ENCODE assay signal across 19 mouse cellular contexts in the genomic region with DNA sequence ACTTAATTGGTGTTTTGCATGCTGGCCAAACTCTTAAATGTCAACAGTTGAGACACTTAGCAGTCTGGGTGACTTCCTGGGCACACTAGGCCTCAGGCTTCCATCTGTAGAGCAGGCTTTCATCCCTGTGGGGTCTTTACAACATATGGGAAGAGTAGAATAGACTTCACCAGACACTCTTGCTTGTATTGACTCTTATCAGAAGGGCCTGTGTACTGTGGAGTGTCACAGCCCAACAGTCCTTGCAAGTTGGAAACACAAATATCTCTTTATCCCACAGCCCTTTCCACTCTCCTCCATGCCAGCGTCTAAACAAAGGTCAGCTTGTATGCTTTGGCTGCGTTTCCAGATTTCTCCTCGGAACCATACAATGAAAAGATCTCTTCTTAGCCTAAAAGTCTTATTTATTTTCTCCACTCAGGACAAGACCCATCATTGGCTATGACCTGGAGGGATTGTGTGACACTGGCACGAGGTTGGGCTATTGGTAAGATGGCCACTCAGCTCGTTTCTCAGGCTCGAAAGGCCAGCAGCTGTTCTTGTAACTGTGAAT. TPM values are rescaled to one million over a fixed set of nuclear protein-coding genes. Genes with fewer than 3 reads are reported as not detected.
A peak's percentile ranks its signal among the peaks of the same experiment; 100 is the strongest.
DNase-seq lines count a peak whose midpoint lies in the region; ATAC-seq lines count a peak whose summit lies in the region.
"Had no signal": no experiment of that assay in that cellular context is flagged by ENCODE, and none has a peak within 500 bp of the region (broad histone marks: within the 10 kb centered on the region; RNA-seq: fewer than 3 reads in every experiment).

No protein-coding gene starts in this region.

- H3K4me2 ChIP-seq in heart, embryonic 12.5 days, result no peak overlapping the region
- H3K4me2 ChIP-seq in hindbrain, embryonic 16.5 days (ENCODE audit: low read length), result no peak overlapping the region
- H3K4me2 ChIP-seq in hindbrain, embryonic 11.5 days (replicated peaks; ENCODE audit: low read depth, low read length), result no peak overlapping the region
- H3K4me2 ChIP-seq: embryonic facial prominence, embryonic 13.5 days; limb, embryonic 15.5 days; liver, embryonic 15.5 days; midbrain, embryonic 13.5 days had no signal

- ATAC-seq in heart, embryonic 12.5 days (ENCODE audit: insufficient number of reproducible peaks, low FRiP score), result peak; percentile 75; the same call in 1 of the 2 replicates
- peak; percentile 81 for ATAC-seq in hindbrain, embryonic 16.5 days
- ATAC-seq in hindbrain, embryonic 11.5 days (ENCODE audit: low FRiP score), result no peak
- no peak for ATAC-seq in cerebellum, adult (ENCODE audit: insufficient number of reproducible peaks, low FRiP score, low TSS enrichment)
- ATAC-seq: inflammation-experienced regulatory T-cells, adult 6 months; midbrain, embryonic 13.5 days had no signal

- H3K4me1 ChIP-seq in heart, embryonic 12.5 days (replicated peaks), result peaks cover 47% of the 10 kb centered on the region
- peaks cover 14% of the 10 kb centered on the region for H3K4me1 ChIP-seq in hindbrain, embryonic 16.5 days (ENCODE audit: control insufficient read depth, insufficient read depth, low read depth, low read length)
- no peaks in the 10 kb centered on the region for H3K4me1 ChIP-seq in hindbrain, embryonic 11.5 days (replicated peaks; ENCODE audit: control insufficient read depth, insufficient read depth, low read length)
- H3K4me1 ChIP-seq: liver, embryonic 15.5 days had no signal

- no peaks in the 10 kb centered on the region for H3K27me3 ChIP-seq in heart, embryonic 12.5 days (replicated peaks)
- H3K27me3 ChIP-seq in hindbrain, embryonic 16.5 days (replicated peaks; ENCODE audit: control insufficient read depth, insufficient read depth, low read length), result no peaks in the 10 kb centered on the region
- H3K27me3 ChIP-seq in hindbrain, embryonic 11.5 days (ENCODE audit: control insufficient read depth, insufficient read depth, low read length), result no peaks in the 10 kb centered on the region
- H3K27me3 ChIP-seq: limb, embryonic 15.5 days; liver, embryonic 15.5 days; midbrain, embryonic 13.5 days had no signal

- H3K27ac ChIP-seq in heart, embryonic 12.5 days (ENCODE audit: poor library complexity, severe bottlenecking), result peak overlapping the region; percentile 59
- H3K27ac ChIP-seq in hindbrain, embryonic 16.5 days (ENCODE audit: low read depth, low read length), result no peak overlapping the region
- no peak overlapping the region for H3K27ac ChIP-seq in hindbrain, embryonic 11.5 days (ENCODE audit: low read depth, low read length)
- H3K27ac ChIP-seq: embryonic facial prominence, embryonic 13.5 days; gastrocnemius, adult 2 months; limb, embryonic 15.5 days; liver, embryonic 15.5 days; midbrain, embryonic 13.5 days had no signal

- no peak overlapping the region for H3K9ac ChIP-seq in heart, embryonic 12.5 days
- no peak overlapping the region for H3K9ac ChIP-seq in hindbrain, embryonic 16.5 days (ENCODE audit: low read depth, low read length)
- H3K9ac ChIP-seq in hindbrain, embryonic 11.5 days (ENCODE audit: low read depth, low read length), result no peak overlapping the region
- H3K9ac ChIP-seq: embryonic facial prominence, embryonic 13.5 days; limb, embryonic 15.5 days; liver, embryonic 15.5 days; midbrain, embryonic 13.5 days had no signal

- no peak overlapping the region for H3K4me3 ChIP-seq in heart, embryonic 12.5 days
- no peak overlapping the region for H3K4me3 ChIP-seq in hindbrain, embryonic 16.5 days (ENCODE audit: low read length)
- no peak overlapping the region for H3K4me3 ChIP-seq in hindbrain, embryonic 11.5 days (ENCODE audit: low read depth, low read length)
- H3K4me3 ChIP-seq: embryonic facial prominence, embryonic 13.5 days; gastrocnemius, adult 2 months; limb, embryonic 15.5 days; liver, embryonic 15.5 days; midbrain, embryonic 13.5 days had no signal

- 35% methylated on average over 6 of the region's 6 CpGs for WGBS in heart, embryonic 12.5 days
- WGBS in hindbrain, embryonic 16.5 days, result 68% methylated on average over 6 of the region's 6 CpGs
- WGBS in hindbrain, embryonic 11.5 days, result 76% methylated on average over 6 of the region's 6 CpGs

- no peaks in the 10 kb centered on the region for H3K36me3 ChIP-seq in heart, embryonic 12.5 days
- no peaks in the 10 kb centered on the region for H3K36me3 ChIP-seq in hindbrain, embryonic 16.5 days (ENCODE audit: control insufficient read depth, insufficient read depth, low read length)
- H3K36me3 ChIP-seq in hindbrain, embryonic 11.5 days (ENCODE audit: control insufficient read depth, insufficient read depth, low read length), result no peaks in the 10 kb centered on the region
- H3K36me3 ChIP-seq: embryonic facial prominence, embryonic 13.5 days; limb, embryonic 15.5 days; liver, embryonic 15.5 days; midbrain, embryonic 13.5 days had no signal

- DNase-seq in heart, adult 9 months (ENCODE audit: low spot score in 2 of 2), result no peak
- DNase-seq in hindbrain, embryonic 11.5 days (ENCODE audit: low spot score), result no peak
- peak; percentile 34 to 54 for DNase-seq in right cerebral cortex, postnatal 10 days (ENCODE audit: low spot score in 2 of 2)
- DNase-seq in right cerebral cortex, postnatal 14 days, result no peak
- DNase-seq: adrenal gland, adult 8-10 months; cerebellum, adult 11 months; gastrocnemius, adult 2 months; kidney, adult 2 months; kidney, postnatal 14 days; right cerebral cortex, postnatal 4 days; thymus, postnatal 14 days had no signal

- no peaks in the 10 kb centered on the region for H3K9me3 ChIP-seq in heart, embryonic 12.5 days (replicated peaks)
- no peaks in the 10 kb centered on the region for H3K9me3 ChIP-seq in hindbrain, embryonic 16.5 days (ENCODE audit: control insufficient read depth, low read length)
- no peaks in the 10 kb centered on the region for H3K9me3 ChIP-seq in hindbrain, embryonic 11.5 days (ENCODE audit: control insufficient read depth, low read length)
- H3K9me3 ChIP-seq: embryonic facial prominence, embryonic 13.5 days; limb, embryonic 15.5 days; liver, embryonic 15.5 days; midbrain, embryonic 13.5 days had no signal

RNA-seq across cellular contexts. Expression of gene Itga6, which starts 50.6 kb away (rescaled TPM):
- polyA plus RNA-seq in heart, embryonic 12.5 days (2016; fragmentation: Nextera tagmentation; extraction: Ambion mirVana), result 115 and 130 TPM in 2 replicates
- 21.1 and 25.5 TPM in 2 replicates for polyA plus RNA-seq in hindbrain, embryonic 16.5 days (2015; fragmentation: Nextera tagmentation; extraction: Ambion mirVana)
- polyA plus RNA-seq in hindbrain, embryonic 11.5 days (2014; fragmentation: Nextera tagmentation; extraction: Ambion mirVana), result 25.5 and 29.5 TPM in 2 replicates

Comparison
In these comparisons a context has a peak if more than half of its experiments do, and no peak if none do; other contexts are left out.
1. ATAC-seq: peak in heart, embryonic 12.5 days (single experiment) and hindbrain, embryonic 16.5 days (single experiment); none in hindbrain, embryonic 11.5 days (single experiment) and cerebellum, adult (single experiment).
2. DNase-seq: peak in right cerebral cortex, postnatal 10 days (2 of 2); none in heart, adult 9 months (0 of 2), hindbrain, embryonic 11.5 days (single experiment) and right cerebral cortex, postnatal 14 days (single experiment).